Mouse (Mus musculus) layer of hippocampus, adult 9-11 months (tissue): ENCODE measurements around the gene Atp2a2.

Experiments used
- DNase-seq: peaks from one replicate; pipeline ENCODE4 v3.0.0; 2022

Gene Atp2a2

DNA sequence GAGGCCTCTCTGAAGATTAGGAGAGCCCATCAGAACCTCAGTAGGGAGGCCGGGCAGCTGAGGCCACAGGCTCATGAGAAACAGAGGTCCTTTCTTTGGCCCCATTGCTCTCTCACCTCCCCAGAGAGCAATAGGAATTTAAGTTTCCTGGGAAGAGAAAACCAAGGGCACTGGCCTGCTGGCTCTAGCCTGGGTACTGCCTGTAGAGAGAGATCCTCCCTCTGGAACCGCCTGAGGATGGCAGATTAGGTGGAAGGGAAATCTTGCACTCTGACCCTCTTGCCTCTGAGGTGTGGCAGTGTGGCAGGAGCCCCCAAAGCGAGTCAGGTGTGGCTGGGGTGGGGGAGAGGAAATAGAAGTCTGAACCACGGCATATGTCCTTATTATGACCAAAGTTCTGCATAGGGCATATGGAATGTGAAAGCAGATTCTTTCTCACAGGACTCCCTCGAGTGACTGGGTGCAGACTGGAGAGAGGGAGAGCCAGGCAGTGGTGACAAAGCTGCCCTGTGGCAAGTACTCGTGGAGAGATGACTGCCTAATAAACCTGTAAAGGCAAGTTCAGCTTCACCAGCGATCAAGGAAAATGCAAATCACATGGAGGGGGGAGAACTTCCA is 17.1 kb upstream of the Atp2a2 start:
- DNase-seq, result no peak

- no peak for DNase-seq
Observed at GRCm38 (mm10) chr5:122518247-122518646, 16.2 kb upstream of the Atp2a2 start.

DNA sequence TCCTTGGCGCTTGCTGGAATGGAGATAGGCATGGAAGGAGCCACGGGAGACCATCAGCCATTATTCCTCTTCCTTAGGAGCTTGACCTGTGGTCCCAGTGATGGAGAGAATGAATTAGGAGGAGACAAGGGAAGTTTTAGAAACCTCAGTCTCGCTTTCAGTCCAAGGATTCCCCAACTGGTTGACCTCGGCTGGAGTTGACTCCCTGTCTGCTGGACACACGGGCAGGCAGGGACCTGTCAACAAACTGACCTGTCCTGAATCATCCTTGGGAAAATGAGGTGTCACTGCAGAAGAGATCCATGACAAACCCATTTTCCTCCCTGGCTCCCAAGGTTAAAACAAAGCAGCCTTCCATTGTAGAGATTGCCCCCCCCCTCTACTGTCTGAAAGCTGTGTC is 14.9 kb upstream of the Atp2a2 start:
- DNase-seq, result no peak

- DNase-seq, result no peak
Observed at GRCm38 (mm10) chr5:122516029-122516730, 14.2 kb upstream of the Atp2a2 start.

- no peak for DNase-seq
Observed at GRCm38 (mm10) chr5:122514127-122514521, 12.1 kb upstream of the Atp2a2 start.

DNA sequence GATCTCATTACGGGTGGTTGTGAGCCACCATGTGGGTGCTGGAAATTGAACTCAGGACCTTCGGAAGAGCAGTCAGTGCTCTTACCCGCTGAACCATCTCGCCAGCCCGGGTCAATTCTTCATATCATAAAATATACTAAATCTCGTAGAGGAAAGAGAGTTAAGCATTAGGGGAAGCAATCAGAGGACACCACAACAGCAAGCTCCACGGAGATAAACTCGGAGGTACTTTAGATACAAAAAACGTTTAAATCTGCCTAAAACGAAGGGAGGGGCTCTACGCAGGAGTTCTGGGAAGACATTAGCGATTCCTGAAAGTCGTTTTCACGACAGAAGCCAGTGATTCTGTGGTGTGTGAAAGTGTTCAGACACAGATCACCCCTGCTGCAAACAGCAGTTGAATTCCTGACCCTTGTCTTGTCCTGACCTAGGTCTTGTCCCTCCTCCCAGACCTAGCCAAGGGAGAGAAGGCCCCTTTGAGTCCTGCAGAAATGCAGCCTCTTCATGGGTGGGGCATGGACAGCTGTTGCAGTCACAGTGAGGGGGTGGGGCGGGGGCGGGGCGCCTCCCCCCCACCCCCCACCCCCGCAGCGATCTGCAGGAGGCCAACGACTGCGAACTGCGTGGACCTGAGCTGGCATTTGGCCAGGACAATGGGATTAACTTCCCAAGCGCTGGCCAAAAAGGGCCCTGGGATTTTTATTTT is 11.5 kb upstream of the Atp2a2 start:
- no peak for DNase-seq

DNA sequence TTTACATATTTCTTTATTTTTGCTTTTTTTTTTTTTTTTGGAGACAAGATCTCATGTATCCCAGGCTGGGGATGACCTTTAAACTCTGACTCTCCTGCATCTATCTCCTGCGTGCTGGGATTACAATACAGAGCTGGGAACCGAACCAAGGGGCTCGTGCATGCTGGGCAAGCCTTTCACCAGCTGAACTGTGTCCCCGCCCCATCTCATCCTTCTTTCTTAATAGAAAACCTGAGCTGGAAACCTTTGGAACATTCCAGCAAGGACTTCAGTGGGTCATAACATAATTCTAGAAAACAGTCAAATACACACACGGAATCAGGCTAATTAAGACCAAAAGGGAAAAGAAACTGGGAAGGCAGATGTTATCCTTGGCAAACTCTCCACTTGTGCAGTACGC is 10.0 kb upstream of the Atp2a2 start:
- no peak for DNase-seq

- no peak for DNase-seq
Observed at GRCm38 (mm10) chr5:122511405-122511804, 9.4 kb upstream of the Atp2a2 start.

- peak; percentile 78 for DNase-seq
Observed at GRCm38 (mm10) chr5:122510651-122511157, 8.7 kb upstream of the Atp2a2 start.

- DNase-seq, result no peak
Observed at GRCm38 (mm10) chr5:122509608-122510007, 7.6 kb upstream of the Atp2a2 start.

DNA sequence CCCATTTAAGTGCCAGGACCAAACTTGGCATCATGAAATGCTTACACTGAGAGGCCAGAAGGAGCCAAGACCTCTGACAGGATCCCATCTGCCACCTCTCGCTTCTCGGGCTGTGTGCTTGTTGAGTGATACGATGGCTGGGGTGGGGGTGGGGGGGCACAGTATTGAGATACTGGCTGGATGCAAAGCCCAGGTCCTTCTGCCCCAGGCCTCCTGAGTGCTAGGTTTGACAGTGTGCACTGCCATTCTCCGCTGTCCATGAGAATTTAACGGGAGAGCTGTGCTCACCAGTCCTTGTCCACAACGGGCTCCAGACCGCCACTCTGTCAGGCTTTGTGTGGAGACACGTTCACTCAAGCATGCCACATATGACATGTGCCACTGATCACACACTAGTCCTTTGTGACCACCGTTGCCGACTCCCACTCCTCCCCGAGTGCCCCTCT is 6.9 kb upstream of the Atp2a2 start:
- DNase-seq, result no peak

GRCm38 (mm10) chr5:122507396-122507795 is 5.4 kb upstream of the Atp2a2 start:
- no peak for DNase-seq

- no peak for DNase-seq
Observed at GRCm38 (mm10) chr5:122506462-122506861, 4.4 kb upstream of the Atp2a2 start.

- DNase-seq, result no peak
Observed at GRCm38 (mm10) chr5:122505554-122505953, 3.5 kb upstream of the Atp2a2 start.

- DNase-seq, result no peak
Observed at GRCm38 (mm10) chr5:122503760-122504119, 1.7 kb upstream of the Atp2a2 start.

DNA sequence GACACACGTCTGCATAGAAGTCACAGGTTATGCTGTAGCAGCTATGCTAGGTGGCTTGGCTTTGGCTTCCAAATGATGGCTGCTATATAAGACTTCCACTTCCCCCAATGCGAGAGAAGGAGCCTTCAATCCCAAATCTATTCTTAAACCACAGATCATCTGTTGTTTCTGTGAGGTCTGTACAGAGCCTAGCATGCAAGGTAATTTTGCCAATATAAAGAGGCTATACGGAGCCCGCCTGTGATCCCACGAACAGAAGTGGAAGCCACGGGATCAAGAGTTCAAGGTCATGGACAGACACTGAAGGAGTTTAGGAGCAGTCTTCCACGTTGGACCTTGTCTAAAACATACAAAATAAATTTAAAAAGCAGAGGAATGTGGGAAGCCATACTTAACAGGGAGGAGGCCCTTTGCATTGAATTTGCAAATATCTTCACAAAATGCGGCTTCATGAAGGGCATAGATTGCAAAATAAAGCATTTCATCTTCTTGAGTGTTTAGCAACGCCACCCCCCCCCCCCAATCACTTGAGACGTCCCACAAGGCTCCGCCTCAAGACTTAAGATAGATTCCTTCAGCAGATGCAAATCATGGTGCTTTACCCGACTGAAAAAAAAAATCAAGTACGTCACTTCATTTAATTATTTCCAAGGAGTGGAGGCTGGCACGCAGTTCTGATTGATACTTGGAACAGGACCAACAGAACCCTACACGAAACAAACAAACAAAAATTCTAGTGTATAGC is 1.2 kb upstream of the Atp2a2 start:
- DNase-seq, result peak; percentile 13

DNA sequence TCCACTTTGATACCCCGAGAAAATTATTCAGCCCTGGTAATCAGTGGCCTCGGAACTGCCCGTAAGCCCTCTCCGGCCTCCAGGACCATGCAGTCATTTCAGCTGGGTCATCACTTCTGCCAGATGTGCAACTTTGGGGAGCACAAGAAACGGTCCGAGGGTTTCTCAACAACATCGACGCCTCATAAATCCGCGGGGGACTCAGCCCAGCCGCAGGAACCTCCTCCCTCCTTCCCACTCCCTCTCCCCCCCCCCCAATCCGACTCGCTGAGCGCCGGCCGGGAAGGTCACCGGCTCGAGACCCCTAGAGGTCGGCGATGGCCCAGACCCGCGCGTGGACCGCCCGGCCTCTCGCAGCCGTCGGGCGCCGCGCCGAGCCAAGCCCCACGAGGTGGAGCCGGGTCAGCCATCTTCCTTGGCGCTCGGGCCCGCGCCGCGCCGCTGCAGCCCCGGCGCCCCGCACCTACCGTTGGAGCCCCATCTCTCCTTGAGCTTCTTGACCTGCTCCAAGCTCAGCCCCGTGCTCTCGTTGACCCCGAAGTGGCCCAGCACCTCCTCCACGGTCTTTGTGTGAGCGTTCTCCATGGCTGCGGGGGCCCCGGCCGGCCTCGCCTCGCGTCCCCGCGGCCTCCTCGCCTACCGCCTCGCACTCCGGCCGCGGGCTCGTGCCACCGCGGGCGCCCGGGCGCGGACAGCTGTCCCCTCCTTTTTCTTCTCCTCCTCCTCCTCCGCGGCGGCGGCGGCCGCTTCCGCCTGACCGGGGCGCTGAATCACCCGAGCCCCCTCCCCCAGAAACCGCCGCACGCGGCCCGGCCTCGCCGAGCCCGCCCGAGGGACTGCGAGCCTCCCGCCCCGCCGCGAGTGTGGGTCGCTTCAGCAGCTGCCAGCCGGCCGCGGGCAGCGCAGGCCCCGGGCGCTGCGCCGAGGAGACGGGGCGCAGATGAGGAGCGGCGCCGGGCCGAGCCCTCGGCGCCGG is 636 bp downstream of the Atp2a2 start:
- peak; percentile 34 for DNase-seq

- no peak for DNase-seq
Observed at GRCm38 (mm10) chr5:122500563-122500962, 1.5 kb downstream of the Atp2a2 start.

GRCm38 (mm10) chr5:122500141-122500540 is 1.9 kb downstream of the Atp2a2 start:
- no peak for DNase-seq

- DNase-seq, result no peak
Observed at GRCm38 (mm10) chr5:122498046-122498445, 4.0 kb downstream of the Atp2a2 start.

GRCm38 (mm10) chr5:122496990-122497389 is 5.0 kb downstream of the Atp2a2 start:
- DNase-seq, result no peak

DNA sequence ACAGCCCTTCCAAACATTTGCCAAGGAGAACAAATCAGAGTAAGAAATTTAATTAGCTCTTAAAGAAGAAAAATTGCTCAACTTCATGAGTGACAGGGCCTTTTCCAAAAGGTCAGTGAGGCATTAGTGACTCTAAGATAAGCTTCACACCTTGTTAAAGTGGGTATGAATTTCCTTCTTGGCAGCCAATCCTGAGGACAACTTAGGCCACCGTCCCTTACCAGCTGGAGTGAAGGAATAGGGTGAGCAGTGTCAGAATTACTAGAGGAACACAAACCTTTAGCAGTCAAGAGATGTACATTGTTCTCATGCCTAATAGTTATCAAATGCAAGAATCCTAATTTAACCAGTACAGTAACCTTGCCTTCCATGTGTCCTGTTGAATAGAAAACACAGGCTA is 7.6 kb downstream of the Atp2a2 start:
- no peak for DNase-seq
